ENCODE assay signal across 11 mouse cellular contexts in the genomic region with DNA sequence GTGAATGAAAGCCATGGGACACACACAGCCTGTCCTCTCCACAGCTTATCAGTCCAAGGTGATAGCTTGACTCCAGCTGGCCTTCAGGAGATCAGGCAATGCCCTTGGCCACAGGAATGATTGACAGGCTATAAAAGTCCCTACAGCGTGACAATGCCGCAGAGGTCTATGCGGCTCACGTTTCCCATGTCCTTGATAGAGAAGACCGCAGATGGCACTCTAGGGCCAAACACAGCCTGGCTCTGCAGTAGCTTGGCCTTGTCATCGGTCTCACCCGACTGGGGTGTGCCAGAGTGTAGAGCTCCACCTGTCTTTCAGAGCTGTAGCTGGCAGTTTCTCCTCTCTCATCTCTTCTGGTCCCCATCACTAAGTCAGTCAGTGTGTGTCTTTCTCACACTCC. TPM values are rescaled to one million over a fixed set of nuclear protein-coding genes. Genes with fewer than 3 reads are reported as not detected.
DNase-seq lines count a peak whose midpoint lies in the region; ATAC-seq lines count a peak whose summit lies in the region.
"Had no signal": no experiment of that assay in that cellular context is flagged by ENCODE, and none has a peak within 500 bp of the region (broad histone marks: within the 10 kb centered on the region; RNA-seq: fewer than 3 reads in every experiment).

No protein-coding gene starts in this region.

- no peaks in the 10 kb centered on the region for H3K9me3 ChIP-seq in hindbrain, embryonic 15.5 days
- H3K9me3 ChIP-seq in hindbrain, embryonic 12.5 days (replicated peaks) = no peaks in the 10 kb centered on the region
- no peaks in the 10 kb centered on the region for H3K9me3 ChIP-seq in midbrain, embryonic 15.5 days
- H3K9me3 ChIP-seq: limb, embryonic 12.5 days; neural tube, embryonic 12.5 days had no signal

- peak overlapping the region; percentile 74 for H3K27ac ChIP-seq in hindbrain, embryonic 15.5 days (replicated peaks)
- H3K27ac ChIP-seq in hindbrain, embryonic 12.5 days = no peak overlapping the region
- H3K27ac ChIP-seq in midbrain, embryonic 15.5 days = peak overlapping the region; percentile 76
- H3K27ac ChIP-seq: limb, embryonic 12.5 days; neural tube, embryonic 12.5 days had no signal

- 72% methylated on average over 7 of the region's 7 CpGs for WGBS in hindbrain, embryonic 15.5 days
- WGBS in hindbrain, embryonic 12.5 days = 87% methylated on average over 7 of the region's 7 CpGs
- 87% methylated on average over 7 of the region's 7 CpGs for WGBS in midbrain, embryonic 15.5 days

- no peaks in the 10 kb centered on the region for H3K27me3 ChIP-seq in hindbrain, embryonic 15.5 days
- H3K27me3 ChIP-seq in hindbrain, embryonic 12.5 days = no peaks in the 10 kb centered on the region
- H3K27me3 ChIP-seq in midbrain, embryonic 15.5 days (replicated peaks) = no peaks in the 10 kb centered on the region
- H3K27me3 ChIP-seq: neural tube, embryonic 12.5 days had no signal

- H3K4me1 ChIP-seq in hindbrain, embryonic 15.5 days (replicated peaks) = peaks cover 22% of the 10 kb centered on the region
- H3K4me1 ChIP-seq in hindbrain, embryonic 12.5 days = peaks cover 13% of the 10 kb centered on the region
- H3K4me1 ChIP-seq in midbrain, embryonic 15.5 days = peaks cover 22% of the 10 kb centered on the region

- H3K4me2 ChIP-seq in hindbrain, embryonic 15.5 days = no peak overlapping the region
- no peak overlapping the region for H3K4me2 ChIP-seq in hindbrain, embryonic 12.5 days (replicated peaks)
- no peak overlapping the region for H3K4me2 ChIP-seq in midbrain, embryonic 15.5 days
- H3K4me2 ChIP-seq: limb, embryonic 12.5 days; neural tube, embryonic 12.5 days had no signal

- H3K9ac ChIP-seq in hindbrain, embryonic 15.5 days = no peak overlapping the region
- no peak overlapping the region for H3K9ac ChIP-seq in hindbrain, embryonic 12.5 days
- H3K9ac ChIP-seq in midbrain, embryonic 15.5 days = no peak overlapping the region
- H3K9ac ChIP-seq: limb, embryonic 12.5 days; neural tube, embryonic 12.5 days had no signal

- peak; percentile 85 for DNase-seq in cerebellum, adult 11-12 months
- peak; percentile 71 to 74 for DNase-seq in cerebellum, postnatal 36 days
- no peak for DNase-seq in right cerebral cortex, postnatal 10 days (ENCODE audit: low spot score in 2 of 2)
- DNase-seq in embryo, embryonic 11 days = no peak
- DNase-seq: kidney, postnatal 10 days; spleen, adult 18-20 months had no signal

- H3K4me3 ChIP-seq in hindbrain, embryonic 15.5 days = no peak overlapping the region
- no peak overlapping the region for H3K4me3 ChIP-seq in hindbrain, embryonic 12.5 days
- no peak overlapping the region for H3K4me3 ChIP-seq in midbrain, embryonic 15.5 days
- H3K4me3 ChIP-seq: limb, embryonic 12.5 days; neural tube, embryonic 12.5 days had no signal

- ATAC-seq in hindbrain, embryonic 15.5 days (ENCODE audit: low FRiP score, low read depth) = peak; percentile 9; the same call in 1 of the 2 replicates
- no peak for ATAC-seq in hindbrain, embryonic 12.5 days (ENCODE audit: low FRiP score)
- ATAC-seq in midbrain, embryonic 15.5 days (replicated peaks) = no peak

- peaks cover 6% of the 10 kb centered on the region for H3K36me3 ChIP-seq in hindbrain, embryonic 15.5 days
- no peaks in the 10 kb centered on the region for H3K36me3 ChIP-seq in hindbrain, embryonic 12.5 days
- H3K36me3 ChIP-seq in midbrain, embryonic 15.5 days (replicated peaks) = no peaks in the 10 kb centered on the region
- H3K36me3 ChIP-seq: limb, embryonic 12.5 days had no signal

RNA-seq across cellular contexts. Expression of gene Wfs1, which starts 52.5 kb away (rescaled TPM):
- 8.8 TPM in 2 replicates for polyA plus RNA-seq in hindbrain, embryonic 15.5 days (2015; fragmentation: Nextera tagmentation; extraction: Ambion mirVana)
- polyA plus RNA-seq in hindbrain, embryonic 12.5 days (2016; fragmentation: Nextera tagmentation; extraction: Ambion mirVana) = 8.6 and 9.6 TPM in 2 replicates
- polyA plus RNA-seq in midbrain, embryonic 15.5 days (2015; fragmentation: Nextera tagmentation; extraction: Ambion mirVana) = 8.9 and 10.2 TPM in 2 replicates

Comparison
In these comparisons a context has a peak if more than half of its experiments do, and no peak if none do; other contexts are left out.
1. DNase-seq: peak in cerebellum, adult 11-12 months (single experiment) and cerebellum, postnatal 36 days (2 of 2); none in right cerebral cortex, postnatal 10 days (0 of 2) and embryo, embryonic 11 days (single experiment).